Mouse (Mus musculus) 3134 (cell line): ENCODE data around the gene Inafm2.
A peak's percentile ranks its signal among the peaks of the same experiment; 100 is the strongest.

Experiments
- DNase-seq: peaks from one replicate; pipeline ENCODE4 v3.0.0-alpha.2; 2011; ENCODE audit warnings: low spot score; ENCODE audit not compliant: insufficient read length; ENCODE audit errors: extremely low read depth

Inafm2 gene

GRCm38 (mm10) chr2:118779504-118780480 lies 34.2 kb downstream of the Inafm2 start, which contains the start of gene Disp2:
Disp2 (plus strand) TSS chr2:118779719.
- DNase-seq: peak; percentile 85

- DNase-seq: no peak
Measured at GRCm38 (mm10) chr2:118781115-118781514, 35.6 kb downstream of the Inafm2 start.

- no peak for DNase-seq
Measured at GRCm38 (mm10) chr2:118782303-118782702, 36.7 kb downstream of the Inafm2 start.

- no peak for DNase-seq
Measured at GRCm38 (mm10) chr2:118783093-118783492, 37.5 kb downstream of the Inafm2 start.

GRCm38 (mm10) chr2:118783663-118784062 lies 38.1 kb downstream of the Inafm2 start:
- no peak for DNase-seq

GRCm38 (mm10) chr2:118786525-118786924 lies 41.0 kb downstream of the Inafm2 start:
- DNase-seq: no peak

GRCm38 (mm10) chr2:118789501-118789900 lies 43.9 kb downstream of the Inafm2 start:
- DNase-seq: no peak

- no peak for DNase-seq
Measured at GRCm38 (mm10) chr2:118790221-118790550, 44.6 kb downstream of the Inafm2 start.

GRCm38 (mm10) chr2:118790551-118791525 lies 45.3 kb downstream of the Inafm2 start:
- no peak for DNase-seq

- DNase-seq: no peak
Measured at GRCm38 (mm10) chr2:118791591-118792258, 46.2 kb downstream of the Inafm2 start.

- no peak for DNase-seq
Measured at GRCm38 (mm10) chr2:118792259-118792613, 46.7 kb downstream of the Inafm2 start.

- no peak for DNase-seq
Measured at GRCm38 (mm10) chr2:118793636-118794035, 48.1 kb downstream of the Inafm2 start.
